Mouse (Mus musculus) bone marrow, adult 2 months (tissue): ENCODE results near the gene Drosha. TPM values are rescaled to one million over a fixed set of nuclear protein-coding genes. Genes with fewer than 3 reads are reported as not detected.
"Not testable (repeated sequence)": the region's sequence is repeated elsewhere in the genome, so short reads cannot be mapped to it uniquely, and the experiment has no call there.

Experiments used
- H3K27ac ChIP-seq: fragments of 200-500 bp; 2 replicates; pipeline ENCODE4 v1.5.1; 2012; ENCODE audit warnings: low read depth, mild to moderate bottlenecking, control low read depth, inconsistent platforms, low read length; ENCODE audit not compliant: control insufficient read depth, poor library complexity, insufficient read depth
- H3K4me1 ChIP-seq: fragments of 200-500 bp; 2 replicates; pipeline ENCODE4 v1.6.1; 2011; ENCODE audit warnings: low read length; ENCODE audit not compliant: control insufficient read depth, insufficient read depth
- H3K4me3 ChIP-seq: fragments of 200-500 bp; replicated peaks from 2 replicates; pipeline ENCODE3; 2011; ENCODE audit warnings: mild to moderate bottlenecking, low read depth, low read length, control low read depth; ENCODE audit not compliant: control insufficient read depth
- CTCF ChIP-seq: fragments of 200-500 bp; IDR thresholded peaks from 2 replicates; pipeline ENCODE4 v1.5.1; 2011; ENCODE audit warnings: low read length, control low read depth; ENCODE audit not compliant: control insufficient read depth, insufficient read depth
- POLR2A ChIP-seq: fragments of 200-500 bp; IDR thresholded peaks from 2 replicates; pipeline ENCODE4 v1.6.1; 2011; ENCODE audit warnings: low read depth, mild to moderate bottlenecking, control low read depth, low read length, borderline replicate concordance; ENCODE audit not compliant: control insufficient read depth
- WGBS: fragments of 180-500 bp; shearing (Covaris S2); methylation state at CpG from one replicate; pipeline ENCODE4 v1.1.7; 2018; 5-methylcytosine and 5-hydroxymethylcytosine counted together
- polyA plus RNA-seq: library from polyadenylated mRNA; stranded (reverse); fragments of >200 nt; gene quantifications from 2 replicates; pipeline ENCODE4 v1.2.4, GENCODE M21; 2011; ENCODE audit warnings: low replicate concordance; ENCODE audit not compliant: missing spikeins, insufficient read depth, insufficient read length

Gene Drosha
- polyA plus RNA-seq, 1 experiment = 26.3 TPM

DNA sequence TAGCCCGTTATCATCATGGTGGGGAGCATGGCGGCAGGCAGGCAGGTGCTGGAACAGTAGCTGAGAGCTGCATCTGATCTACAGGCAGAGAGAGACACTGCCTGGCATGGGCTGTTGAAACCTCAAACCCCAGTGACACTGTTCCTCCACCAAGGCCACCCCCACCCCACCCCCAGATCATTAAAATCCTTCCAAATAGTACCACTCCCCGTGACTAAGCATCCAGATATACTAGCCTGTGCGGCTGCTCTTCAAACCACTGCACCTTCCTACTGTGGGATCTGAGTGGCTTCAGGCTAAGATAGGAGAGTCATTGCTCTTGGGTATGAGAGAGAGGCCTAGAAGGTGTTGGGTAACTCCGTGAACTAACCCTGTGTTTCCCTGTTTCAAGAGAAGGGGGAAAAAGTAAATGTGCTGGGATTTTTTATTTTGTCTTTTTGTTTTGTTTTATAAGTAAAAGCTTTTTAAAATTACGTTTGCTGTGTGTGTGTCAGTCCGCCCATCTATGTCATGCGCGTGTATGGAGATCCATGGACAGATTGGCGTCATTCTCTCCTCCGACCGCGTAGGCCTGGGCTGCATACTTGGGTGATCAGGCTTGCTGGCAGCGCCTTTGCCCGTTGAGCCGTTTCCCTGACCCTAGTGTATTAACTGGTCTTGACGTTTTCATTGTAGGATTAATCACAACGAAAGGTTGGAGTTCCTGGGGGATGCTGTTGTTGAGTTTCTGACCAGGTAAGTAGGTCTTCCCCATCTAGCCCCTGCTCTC is 76.0 kb downstream of the Drosha start:
- Histone ChIP-seq H3K4me3 (no peak overlapping the region), H3K4me1 (no peaks in the 10 kb centered on the region; the same call in 1 of the 2 replicates), H3K27ac (no peak overlapping the region)
- WGBS = 83% methylated on average over 18 of the region's 18 CpGs
- TF ChIP-seq POLR2A (no peak), CTCF (no peak)

- TF ChIP-seq POLR2A = no peak
- no peak for TF ChIP-seq CTCF
- Histone ChIP-seq H3K27ac (no peak overlapping the region), H3K4me3 (no peak overlapping the region), H3K4me1 (no peaks in the 10 kb centered on the region; the same call in 1 of the 2 replicates)
- WGBS = 90% methylated on average over 8 of the region's 8 CpGs
Observed at GRCm38 (mm10) chr15:12901197-12901570, 76.6 kb downstream of the Drosha start.

GRCm38 (mm10) chr15:12904442-12904841 is 79.8 kb downstream of the Drosha start:
- WGBS = 84% methylated on average over 6 of the region's 6 CpGs
- Histone ChIP-seq H3K4me3 (no peak overlapping the region), H3K4me1 (no peaks in the 10 kb centered on the region), H3K27ac (no peak overlapping the region)
- TF ChIP-seq CTCF (no peak), POLR2A (no peak)

DNA sequence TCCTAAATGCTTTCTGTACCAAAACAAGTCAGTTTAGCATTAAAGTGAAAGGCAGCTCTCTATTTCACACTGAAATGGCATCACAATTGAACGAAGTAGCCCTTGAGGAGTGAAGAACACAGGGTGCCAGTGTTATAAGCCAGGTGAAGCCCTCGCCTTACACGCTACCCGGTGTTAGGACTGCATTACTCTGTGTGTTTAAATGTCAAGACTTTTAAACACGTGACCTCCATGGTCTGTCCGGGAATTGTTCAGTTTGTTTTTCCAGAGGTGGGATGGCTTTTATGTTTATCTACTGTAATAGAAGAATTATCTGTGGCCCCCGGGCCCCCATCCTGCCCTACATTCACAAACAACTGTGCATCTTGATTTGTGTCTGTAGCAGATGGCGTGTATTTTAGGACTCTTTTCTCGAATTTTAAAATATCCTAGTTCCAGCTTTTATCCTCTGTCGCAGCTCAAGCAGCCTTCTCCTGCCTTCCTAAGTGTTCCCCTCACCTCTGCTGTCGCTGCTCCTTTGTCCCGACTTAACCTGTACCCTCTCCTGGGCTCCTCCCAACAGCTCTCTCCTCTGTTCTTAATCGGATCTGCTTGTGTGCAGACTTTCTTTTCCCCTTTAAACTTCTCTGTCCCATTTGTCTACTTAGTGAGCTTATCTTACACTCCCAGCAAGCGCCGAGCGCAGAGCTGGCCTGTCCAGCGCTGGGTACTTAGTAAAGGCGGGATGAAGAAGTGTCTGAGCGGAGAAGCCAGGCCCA is 83.5 kb downstream of the Drosha start:
- no peak overlapping the region for H3K4me3 ChIP-seq
- no peaks in the 10 kb centered on the region for H3K4me1 ChIP-seq
- no peak overlapping the region for H3K27ac ChIP-seq
- TF ChIP-seq CTCF (no peak), POLR2A (no peak)
- 87% methylated on average over 19 of the region's 19 CpGs for WGBS

- 91% methylated on average over 4 of the region's 4 CpGs for WGBS
- H3K4me1 ChIP-seq = no peaks in the 10 kb centered on the region
- no peak overlapping the region for H3K27ac ChIP-seq
- no peak overlapping the region for H3K4me3 ChIP-seq
- TF ChIP-seq POLR2A (no peak), CTCF (no peak)
Observed at GRCm38 (mm10) chr15:12908720-12909028, 84.1 kb downstream of the Drosha start.

- no peak overlapping the region for H3K27ac ChIP-seq
- no peak for TF ChIP-seq CTCF
- no peak for TF ChIP-seq POLR2A
- H3K4me3 ChIP-seq = no peak overlapping the region
- WGBS = 85% methylated on average over 7 of the region's 7 CpGs
- no peaks in the 10 kb centered on the region for H3K4me1 ChIP-seq
Observed at GRCm38 (mm10) chr15:12909171-12909570, 84.6 kb downstream of the Drosha start.

- H3K4me3 ChIP-seq = no peak overlapping the region
- no peak overlapping the region for H3K27ac ChIP-seq
- TF ChIP-seq CTCF = no peak
- TF ChIP-seq POLR2A = no peak
- no peaks in the 10 kb centered on the region for H3K4me1 ChIP-seq
- 93% methylated on average over 7 of the region's 7 CpGs for WGBS
Observed at GRCm38 (mm10) chr15:12911082-12911481, 86.5 kb downstream of the Drosha start.

DNA sequence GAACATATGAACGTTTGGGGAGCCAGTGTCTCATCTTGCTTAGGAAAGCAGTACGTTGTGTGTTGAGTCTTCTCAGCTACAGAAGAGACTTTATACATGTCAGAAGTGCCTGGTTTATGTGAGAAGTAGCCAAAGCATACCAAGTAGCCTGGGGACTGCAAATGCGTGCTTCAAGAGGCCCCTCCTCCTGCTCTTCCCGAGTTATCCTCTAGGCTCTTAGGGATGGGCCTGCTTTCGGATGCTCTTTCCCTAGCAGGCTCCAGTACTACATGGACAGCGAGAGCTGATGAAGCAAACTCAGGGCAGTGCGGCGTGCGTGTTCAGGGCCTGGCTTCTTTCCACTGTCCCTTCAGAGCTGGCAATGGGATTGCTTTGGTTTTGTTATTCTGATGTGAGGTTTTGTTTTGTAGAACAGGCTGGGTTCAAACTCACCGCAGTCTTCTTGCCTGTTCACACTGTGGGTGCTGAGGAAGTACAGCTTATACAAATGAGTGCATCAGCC is 91.8 kb downstream of the Drosha start:
- no peaks in the 10 kb centered on the region for H3K4me1 ChIP-seq
- WGBS = 88% methylated on average over 10 of the region's 10 CpGs
- TF ChIP-seq POLR2A = no peak
- TF ChIP-seq CTCF = no peak
- no peak overlapping the region for H3K27ac ChIP-seq
- H3K4me3 ChIP-seq = no peak overlapping the region

GRCm38 (mm10) chr15:12919326-12919966 is 94.8 kb downstream of the Drosha start:
- WGBS = 87% methylated on average over 11 of the region's 11 CpGs
- H3K4me3 ChIP-seq, H3K27ac ChIP-seq, H3K4me1 ChIP-seq: not testable (repeated sequence)
